Mouse (Mus musculus) intestine, embryonic 16.5 days (tissue): ENCODE measurements around the gene Flnb. TPM values are rescaled to one million over a fixed set of nuclear protein-coding genes. Genes with fewer than 3 reads are reported as not detected.

Source experiments
- ATAC-seq: fragments of 200-750 bp; cut with Nextera tagmentation; 2 replicates; pipeline ENCODE4 v1.8.0; 2017; ENCODE audit warnings: moderate TSS enrichment, moderate library complexity
- H3K27ac ChIP-seq: fragments of 300-500 bp; sonication (generic); 2 replicates; pipeline ENCODE4 v1.5.1; 2014; ENCODE audit warnings: mild to moderate bottlenecking, low read length
- H3K27me3 ChIP-seq: fragments of 300-500 bp; sonication (generic); replicated peaks from 2 replicates; pipeline ENCODE4 v1.6.1; 2014; ENCODE audit warnings: low read length, control low read depth, mixed read lengths; ENCODE audit not compliant: control insufficient read depth, insufficient read depth
- H3K36me3 ChIP-seq: fragments of 300-500 bp; sonication (generic); 2 replicates; pipeline ENCODE4 v1.6.1; 2014; ENCODE audit warnings: low read length, control low read depth; ENCODE audit not compliant: control insufficient read depth, insufficient read depth
- H3K4me1 ChIP-seq: fragments of 300-500 bp; sonication (generic); 2 replicates; pipeline ENCODE4 v1.6.1; 2014; ENCODE audit warnings: low read length, control low read depth, mixed read lengths; ENCODE audit not compliant: control insufficient read depth, insufficient read depth
- H3K4me2 ChIP-seq: fragments of 300-500 bp; sonication (generic); 2 replicates; pipeline ENCODE4 v1.6.1; 2014; ENCODE audit warnings: low read depth, low read length, control low read depth
- H3K4me3 ChIP-seq: fragments of 300-500 bp; sonication (generic); 2 replicates; pipeline ENCODE4 v1.5.1; 2014; ENCODE audit warnings: mild to moderate bottlenecking, low read length
- H3K9ac ChIP-seq: fragments of 300-500 bp; sonication (generic); 2 replicates; pipeline ENCODE4 v1.6.1; 2014; ENCODE audit warnings: low read depth, low read length
- H3K9me3 ChIP-seq: fragments of 300-500 bp; sonication (generic); 2 replicates; pipeline ENCODE4 v1.6.1; 2016; ENCODE audit warnings: low read length, control low read depth; ENCODE audit not compliant: control insufficient read depth
- WGBS: fragments of 180-500 bp; shearing (Covaris S2); extraction: QIAGEN DNeasy Blood & Tissue Kit; methylation state at CpG from one replicate; pipeline ENCODE4 v1.1.7; 2014; 5-methylcytosine and 5-hydroxymethylcytosine counted together
- polyA plus RNA-seq: library from polyadenylated mRNA; unstranded; fragments of >200 nt; fragmentation: Nextera tagmentation; extraction: Ambion mirVana; gene quantifications from 2 replicates; pipeline ENCODE4 v1.2.1, GENCODE M21; 2015

Flnb gene
- polyA plus RNA-seq, 1 experiment from 2014 or later = 14.7 TPM

DNA sequence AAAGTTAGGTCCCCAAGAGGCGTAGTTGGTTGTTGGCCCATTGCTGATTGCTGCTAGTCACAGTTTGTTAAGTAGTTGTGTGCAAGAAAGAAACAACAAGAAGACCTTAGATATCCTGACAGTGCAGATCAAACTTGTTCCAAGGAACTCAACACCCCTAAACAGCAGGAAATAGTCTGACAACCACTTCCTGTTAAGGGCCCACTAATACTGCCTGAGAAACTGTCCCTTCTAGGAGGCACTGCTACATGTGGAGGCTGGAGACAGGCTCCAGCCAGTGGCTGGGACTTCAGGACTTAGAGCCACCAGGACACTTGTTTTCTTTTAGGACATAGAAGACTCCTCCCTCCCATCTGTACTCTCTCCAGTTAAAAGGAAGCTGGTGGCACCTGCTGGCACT is 159.7 kb downstream of the Flnb start:
- 90% methylated on average over 1 of the region's 1 CpGs for WGBS
- Histone ChIP-seq H3K4me1 (no peaks in the 10 kb centered on the region), H3K4me2 (no peak overlapping the region), H3K4me3 (no peak overlapping the region), H3K27me3 (no peaks in the 10 kb centered on the region), H3K27ac (no peak overlapping the region), H3K9ac (no peak overlapping the region), H3K9me3 (no peaks in the 10 kb centered on the region), H3K36me3 (no peaks in the 10 kb centered on the region)
- ATAC-seq = no peak

DNA sequence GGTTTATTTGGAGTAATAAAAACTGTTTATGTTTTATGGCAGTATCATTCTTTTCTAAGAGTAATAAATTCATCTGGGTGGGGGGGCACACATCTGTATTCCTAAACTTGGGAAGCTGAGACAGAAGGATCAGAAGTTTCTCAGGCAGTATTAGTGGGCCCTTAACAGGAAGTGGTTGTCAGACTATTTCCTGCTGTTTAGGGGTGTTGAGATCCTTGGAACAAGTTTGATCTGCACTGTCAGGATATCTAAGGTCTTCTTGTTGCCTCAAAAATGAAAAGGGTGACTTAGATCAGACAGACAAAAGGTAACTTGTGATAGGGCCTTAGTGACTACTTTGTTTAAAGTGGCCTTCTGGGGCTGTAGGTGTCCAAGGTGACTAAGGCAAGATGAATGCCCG is 160.4 kb downstream of the Flnb start:
- Histone ChIP-seq H3K9ac (no peak overlapping the region), H3K27me3 (no peaks in the 10 kb centered on the region), H3K36me3 (no peaks in the 10 kb centered on the region), H3K9me3 (no peaks in the 10 kb centered on the region), H3K4me1 (no peaks in the 10 kb centered on the region), H3K27ac (no peak overlapping the region), H3K4me2 (no peak overlapping the region), H3K4me3 (no peak overlapping the region)
- no peak for ATAC-seq
- WGBS = 81% methylated on average over 1 of the region's 1 CpGs

DNA sequence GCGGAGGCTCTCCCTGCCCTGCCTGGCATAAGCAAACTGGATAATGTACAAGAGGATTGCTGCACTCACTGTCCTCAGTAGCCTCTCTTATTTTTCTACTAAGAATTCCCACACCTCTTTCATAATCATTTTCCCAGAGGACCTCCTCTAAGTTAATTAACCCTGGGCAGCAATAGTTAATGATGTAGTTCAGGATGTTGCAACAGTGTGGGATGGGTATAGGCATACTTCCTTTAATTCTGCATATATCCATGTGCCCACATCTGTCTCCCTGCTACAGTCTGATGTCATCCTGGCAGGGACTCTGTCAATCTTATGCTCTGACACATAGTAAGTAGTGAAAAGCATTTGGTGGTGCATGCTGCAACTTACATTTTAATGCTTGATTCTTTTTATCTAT is 163.5 kb downstream of the Flnb start:
- Histone ChIP-seq H3K27me3 (no peaks in the 10 kb centered on the region), H3K4me1 (no peaks in the 10 kb centered on the region), H3K4me2 (no peak overlapping the region), H3K9ac (no peak overlapping the region), H3K36me3 (no peaks in the 10 kb centered on the region), H3K4me3 (no peak overlapping the region), H3K27ac (no peak overlapping the region), H3K9me3 (no peaks in the 10 kb centered on the region)
- no peak for ATAC-seq
- WGBS = 95% methylated on average over 1 of the region's 1 CpGs

DNA sequence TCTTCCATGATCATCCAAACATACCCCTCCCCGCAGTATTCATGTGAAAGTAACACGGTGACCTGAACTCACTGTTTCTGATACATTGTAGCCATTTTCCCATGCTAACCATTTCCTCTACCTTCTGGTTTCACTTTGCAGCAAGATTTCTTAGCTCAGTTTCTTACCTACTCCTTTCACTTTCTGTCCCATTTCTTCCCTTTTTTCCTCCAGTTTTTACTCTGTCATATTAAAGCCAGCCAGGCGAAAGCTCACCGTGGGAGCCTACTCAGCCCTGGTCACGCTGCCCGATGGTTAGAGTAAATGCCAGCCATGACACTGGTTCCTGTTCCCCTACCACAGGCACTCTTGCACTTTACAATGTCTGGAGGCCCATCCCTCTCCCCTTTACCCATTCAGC is 169.2 kb downstream of the Flnb start:
- no peaks in the 10 kb centered on the region for H3K27me3 ChIP-seq
- no peaks in the 10 kb centered on the region for H3K9me3 ChIP-seq
- H3K4me3 ChIP-seq = no peak overlapping the region
- H3K9ac ChIP-seq = no peak overlapping the region
- H3K27ac ChIP-seq = no peak overlapping the region
- no peak for ATAC-seq
- H3K4me2 ChIP-seq = no peak overlapping the region
- WGBS = 92% methylated on average over 6 of the region's 6 CpGs
- H3K36me3 ChIP-seq = no peaks in the 10 kb centered on the region
- H3K4me1 ChIP-seq = no peaks in the 10 kb centered on the region

DNA sequence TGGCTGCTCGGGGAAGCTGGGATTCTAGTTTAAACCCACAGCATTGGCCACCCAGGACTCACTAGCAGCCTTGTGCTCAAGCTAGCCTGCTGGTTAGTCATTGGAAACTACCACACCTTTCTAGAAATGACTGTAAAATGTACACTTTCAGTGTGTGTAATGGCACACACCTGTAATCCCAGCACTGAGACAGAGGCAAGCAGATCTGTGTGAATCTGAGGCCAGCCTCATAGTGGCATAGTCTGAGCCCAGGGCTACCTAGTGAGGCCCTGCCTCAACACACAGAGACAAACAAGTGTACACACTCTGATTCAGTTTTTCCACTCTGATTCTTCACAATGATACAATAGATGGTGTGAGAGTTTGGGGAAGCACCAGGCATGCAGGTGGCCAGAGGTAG is 171.6 kb downstream of the Flnb start:
- Histone ChIP-seq H3K27ac (no peak overlapping the region), H3K9ac (no peak overlapping the region), H3K36me3 (no peaks in the 10 kb centered on the region), H3K4me2 (no peak overlapping the region), H3K9me3 (no peaks in the 10 kb centered on the region), H3K27me3 (no peaks in the 10 kb centered on the region), H3K4me3 (no peak overlapping the region), H3K4me1 (0 out of 2 replicates have a peak, but pooled peaks cover 3% of the 10 kb centered on the region)
- ATAC-seq = no peak
- 64% methylated on average over 1 of the region's 1 CpGs for WGBS

DNA sequence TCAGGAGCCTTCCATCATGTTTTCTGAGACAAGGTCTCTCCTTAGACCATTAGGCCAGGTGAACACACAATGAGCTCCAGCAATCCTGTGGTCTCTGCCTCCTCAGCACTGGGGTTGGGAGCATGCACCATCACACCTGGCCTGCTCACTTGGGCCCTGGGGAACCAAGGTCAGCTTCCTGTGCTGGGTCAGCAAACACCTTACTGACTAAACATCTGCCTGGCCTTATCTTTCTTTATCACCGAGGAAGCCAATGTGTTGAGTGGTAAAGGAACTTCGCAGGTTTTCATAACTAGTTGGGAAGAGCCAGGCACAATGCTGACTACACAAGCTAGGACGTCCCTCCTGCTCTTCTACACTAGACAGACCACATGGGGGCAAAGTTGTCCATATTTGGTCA is 172.2 kb downstream of the Flnb start:
- WGBS = 59% methylated on average over 3 of the region's 3 CpGs
- no peak for ATAC-seq
- H3K4me1 ChIP-seq = 0 out of 2 replicates have a peak, but pooled peaks cover 3% of the 10 kb centered on the region

DNA sequence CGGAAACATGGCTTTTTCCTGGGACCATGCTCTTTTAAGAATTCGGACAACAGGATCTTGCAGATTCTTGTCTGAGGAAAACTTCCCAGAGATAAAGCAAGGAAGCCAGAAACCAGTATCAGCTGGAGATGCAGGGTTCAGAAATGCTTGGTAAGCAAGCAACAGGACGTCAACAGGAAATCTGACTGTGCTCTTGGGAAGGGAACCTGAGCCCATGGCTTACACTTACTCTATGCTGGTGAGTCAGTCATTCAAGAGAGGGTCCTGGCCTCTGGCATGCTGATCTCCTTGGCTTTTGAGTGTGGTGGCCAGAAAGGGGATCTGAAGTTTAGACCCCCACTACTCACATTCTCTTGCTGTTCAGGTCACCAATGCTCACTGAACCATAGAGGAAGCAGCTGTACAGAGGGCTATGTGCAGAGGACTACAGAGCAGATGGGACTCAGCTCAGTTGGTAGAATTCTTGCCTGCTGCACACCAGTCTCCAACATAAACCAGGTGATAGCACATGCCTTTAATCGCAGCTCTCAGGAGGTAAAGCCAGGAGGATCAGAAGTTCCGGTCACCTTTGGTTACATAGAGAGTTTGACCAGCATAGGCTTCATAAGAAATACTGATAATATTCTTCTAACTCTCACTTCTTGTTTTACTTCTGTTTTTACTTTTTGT is 173.5 kb downstream of the Flnb start:
- WGBS = 86% methylated on average over 5 of the region's 5 CpGs
- Histone ChIP-seq H3K27me3 (no peaks in the 10 kb centered on the region), H3K27ac (no peak overlapping the region), H3K4me3 (no peak overlapping the region), H3K4me1 (0 out of 2 replicates have a peak, but pooled peaks cover 3% of the 10 kb centered on the region), H3K9me3 (no peaks in the 10 kb centered on the region), H3K4me2 (no peak overlapping the region), H3K36me3 (no peaks in the 10 kb centered on the region), H3K9ac (no peak overlapping the region)
- no peak for ATAC-seq

More for the DNA sequence above, 172.2 kb downstream of the Flnb start:
- Histone ChIP-seq H3K9me3 (no peaks in the 10 kb centered on the region), H3K27me3 (no peaks in the 10 kb centered on the region), H3K4me3 (no peak overlapping the region), H3K27ac (no peak overlapping the region), H3K4me2 (no peak overlapping the region), H3K36me3 (no peaks in the 10 kb centered on the region), H3K9ac (no peak overlapping the region)

DNA sequence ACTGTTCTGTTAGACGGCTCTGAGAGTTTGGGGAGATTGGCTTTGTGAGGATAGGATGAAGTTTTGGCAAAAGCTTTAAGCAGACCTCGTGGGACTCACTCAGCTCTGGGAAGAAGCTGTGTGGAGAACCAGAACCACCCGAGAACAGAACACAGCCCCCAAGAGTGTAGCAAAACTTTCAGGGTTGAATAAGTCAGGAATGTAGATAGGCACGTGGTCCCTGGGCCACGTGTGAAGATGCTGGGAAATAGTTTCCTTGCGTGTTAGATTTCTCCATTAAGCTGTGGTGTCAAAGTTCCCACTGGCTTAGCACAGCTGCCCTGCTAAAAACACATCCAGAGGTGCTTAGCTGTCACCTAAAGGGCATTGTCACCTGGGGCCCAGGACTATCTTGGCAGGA is 174.4 kb downstream of the Flnb start:
- H3K4me1 ChIP-seq = 0 out of 2 replicates have a peak, but pooled peaks cover 3% of the 10 kb centered on the region
- H3K27ac ChIP-seq = no peak overlapping the region
- no peak overlapping the region for H3K4me3 ChIP-seq
- no peaks in the 10 kb centered on the region for H3K9me3 ChIP-seq
- ATAC-seq = no peak
- no peaks in the 10 kb centered on the region for H3K27me3 ChIP-seq
- no peaks in the 10 kb centered on the region for H3K36me3 ChIP-seq
- no peak overlapping the region for H3K4me2 ChIP-seq
- 67% methylated on average over 6 of the region's 6 CpGs for WGBS
- no peak overlapping the region for H3K9ac ChIP-seq

DNA sequence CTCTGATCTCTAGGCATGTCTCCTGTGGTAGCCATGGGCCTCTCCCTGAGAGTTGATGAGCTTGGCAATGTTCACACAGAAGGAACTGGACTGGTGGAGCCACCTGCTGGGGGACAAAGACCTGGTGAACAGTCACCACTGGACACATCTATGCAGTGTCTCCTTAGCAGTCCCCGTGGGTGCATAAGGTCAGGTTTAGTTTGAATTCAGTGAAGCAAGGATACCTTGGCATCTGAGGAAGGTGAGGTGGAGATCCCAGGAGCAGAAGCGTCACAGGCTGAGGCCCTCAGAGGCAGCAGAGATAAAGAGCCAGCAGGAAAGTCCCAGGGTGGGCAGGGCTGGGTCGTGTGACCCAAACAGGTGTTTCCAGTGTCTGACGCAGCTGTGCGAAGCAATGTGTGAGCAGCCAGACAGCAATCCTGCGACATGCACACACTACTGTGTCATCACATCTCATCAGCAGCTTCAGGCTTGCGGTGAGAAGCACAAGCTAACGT is 176.6 kb downstream of the Flnb start, which contains the start of gene Dnase1l3:
Gene Dnase1l3, minus strand, starts transcription at position 303 of the 497 bp plus-strand sequence.
- Histone ChIP-seq H3K9ac (no peak within 1 kb of the TSS), H3K27ac (no peak within 1 kb of the TSS), H3K9me3 (no peaks in the 10 kb centered on the region), H3K4me3 (no peak within 1 kb of the TSS), H3K4me1 (0 out of 2 replicates have a peak, but pooled peaks cover 3% of the 10 kb centered on the region), H3K27me3 (no peaks in the 10 kb centered on the region), H3K36me3 (no peaks in the 10 kb centered on the region), H3K4me2 (no peak within 1 kb of the TSS)
- 59% methylated on average over 8 of the region's 8 CpGs for WGBS
- peak; percentile 64 for ATAC-seq
